22 mouse cellular contexts compared by ENCODE assay signal in the genomic region with DNA sequence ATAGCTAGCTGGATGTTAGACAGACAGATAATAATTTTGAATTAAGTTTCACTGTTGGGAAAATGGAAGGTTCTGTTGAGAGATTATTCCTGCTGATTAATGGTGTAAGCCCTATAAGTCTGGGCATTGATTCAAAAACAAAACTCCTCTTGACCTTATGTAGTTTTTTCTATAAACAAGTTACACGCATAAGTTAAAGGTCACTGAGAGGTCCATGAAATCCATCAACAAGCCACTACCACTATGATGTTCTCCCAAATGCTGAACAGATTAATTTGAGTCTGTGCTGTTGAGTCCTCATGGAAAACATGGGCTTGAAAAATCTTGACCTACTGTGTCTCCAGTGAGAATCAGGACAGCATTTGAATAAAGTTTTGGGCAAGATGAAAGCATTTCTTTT.
"Had no signal": no experiment of that assay in that cellular context is flagged by ENCODE, and none has a peak within 500 bp of the region (broad histone marks: within the 10 kb centered on the region; RNA-seq: fewer than 3 reads in every experiment).

No protein-coding gene starts in this region.

- H3K4me3 ChIP-seq: forebrain, embryonic 15.5 days; heart, adult 2 months; heart, embryonic 13.5 days; heart, embryonic 15.5 days; hindbrain, embryonic 13.5 days; hindbrain, embryonic 15.5 days; limb, embryonic 13.5 days; limb, embryonic 15.5 days had no signal

- H3K27me3 ChIP-seq: forebrain, embryonic 15.5 days; hindbrain, embryonic 13.5 days; hindbrain, embryonic 15.5 days; limb, embryonic 13.5 days; limb, embryonic 15.5 days had no signal

- ATAC-seq: forebrain, embryonic 15.5 days; forebrain, postnatal 0 days; hindbrain, postnatal 0 days had no signal

- H3K4me2 ChIP-seq: forebrain, embryonic 15.5 days; heart, embryonic 11.5 days; heart, embryonic 13.5 days; heart, embryonic 15.5 days; hindbrain, embryonic 13.5 days; hindbrain, embryonic 15.5 days; limb, embryonic 13.5 days; limb, embryonic 15.5 days had no signal

- H3K27ac ChIP-seq: forebrain, embryonic 15.5 days; heart, adult 2 months; heart, embryonic 13.5 days; heart, embryonic 15.5 days; hindbrain, embryonic 13.5 days; hindbrain, embryonic 15.5 days; hindbrain, postnatal 0 days; limb, embryonic 13.5 days; limb, embryonic 15.5 days had no signal

- DNase-seq: forebrain, postnatal 0 days; gastrocnemius, postnatal 14 days; gastrocnemius, postnatal 36 days; heart, adult 2 months; heart, postnatal 14 days; heart, postnatal 36 days; kidney, adult 11 months; kidney, adult 9 months; kidney, postnatal 14 days; kidney, postnatal 36 days; layer of hippocampus, adult 9-11 months; layer of hippocampus, postnatal 36 days; left cerebral cortex, postnatal 4 days had no signal

- H3K4me1 ChIP-seq: forebrain, embryonic 15.5 days had no signal

- H3K9me3 ChIP-seq: forebrain, embryonic 15.5 days; heart, embryonic 13.5 days; heart, embryonic 15.5 days; hindbrain, embryonic 13.5 days; hindbrain, embryonic 15.5 days; limb, embryonic 13.5 days; limb, embryonic 15.5 days had no signal

- H3K36me3 ChIP-seq: forebrain, embryonic 15.5 days; heart, embryonic 13.5 days; heart, embryonic 15.5 days; hindbrain, embryonic 13.5 days; hindbrain, embryonic 15.5 days; limb, embryonic 13.5 days; limb, embryonic 15.5 days had no signal

- H3K9ac ChIP-seq: forebrain, embryonic 15.5 days; forebrain, postnatal 0 days; heart, embryonic 13.5 days; heart, embryonic 15.5 days; hindbrain, embryonic 13.5 days; hindbrain, embryonic 15.5 days; limb, embryonic 13.5 days; limb, embryonic 15.5 days had no signal
